Mouse (Mus musculus): ENCODE measurements around the gene Sema6b.
A peak's percentile ranks its signal among the peaks of the same experiment; 100 is the strongest.
"Not testable (repeated sequence)": the region's sequence is repeated elsewhere in the genome, so short reads cannot be mapped to it uniquely, and the experiment has no call there.

The Sema6b gene

DNA sequence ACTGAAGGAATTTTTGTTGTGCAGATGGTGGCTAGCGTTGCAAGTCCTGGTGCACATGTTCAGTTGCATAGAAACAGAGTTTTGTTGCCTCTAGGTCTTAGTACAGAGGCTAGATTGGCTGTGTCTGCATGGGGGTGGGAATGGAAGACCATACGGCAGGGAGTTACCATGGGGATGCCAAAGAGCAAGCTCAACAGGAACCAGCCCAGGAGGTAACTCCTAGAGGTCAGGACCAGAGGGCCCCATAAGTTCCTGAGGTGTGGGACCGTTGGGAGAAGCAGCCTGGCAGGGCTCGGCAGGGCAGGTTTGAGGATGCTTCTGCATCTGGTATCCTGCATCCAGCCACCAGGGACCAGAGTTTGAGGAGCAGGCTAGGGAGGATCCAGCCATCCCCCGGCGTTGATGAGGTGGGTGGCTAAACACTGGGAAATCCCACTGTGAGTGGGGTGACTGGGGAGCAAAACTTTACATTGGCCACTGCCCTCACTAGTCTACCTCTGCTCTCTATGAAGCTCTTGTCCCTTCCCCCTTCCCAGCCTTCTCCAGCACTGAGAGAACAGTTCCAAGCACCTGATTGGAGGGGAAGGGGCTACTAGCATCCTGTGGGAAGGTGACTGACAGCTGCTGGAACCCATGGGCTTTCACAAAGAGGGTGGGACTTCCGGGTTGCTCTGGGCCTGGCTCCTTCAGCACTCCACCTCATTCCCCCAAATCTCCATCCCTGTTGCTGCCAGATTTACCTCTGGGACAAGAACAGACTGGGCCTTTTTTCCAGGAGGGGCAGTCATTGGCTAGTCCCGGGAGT lies 59.2 kb downstream of the Sema6b start:
- no peak for DNase-seq (ENCODE audit: low spot score)

DNA sequence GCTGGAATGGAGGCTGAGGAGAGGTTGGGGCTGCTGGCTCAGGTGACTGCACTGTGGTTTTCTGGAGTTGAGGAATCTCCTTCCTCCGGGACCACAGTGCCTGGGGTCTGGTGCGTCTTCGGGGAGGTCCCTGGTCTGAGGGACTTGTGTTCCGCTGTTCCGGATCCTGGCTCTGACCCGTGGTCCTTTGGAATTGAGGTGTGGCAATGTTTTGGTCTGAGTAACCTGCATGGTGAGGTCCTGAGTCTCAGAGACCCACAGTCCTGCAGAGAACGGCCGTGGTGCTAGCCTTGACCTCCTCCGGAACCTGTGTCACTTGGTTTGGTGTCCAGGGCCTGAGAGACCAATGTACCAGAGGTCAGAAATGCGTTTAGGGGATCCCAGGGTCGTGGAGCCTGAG lies 60.2 kb downstream of the Sema6b start:
- no peak for DNase-seq (ENCODE audit: low spot score)

DNA sequence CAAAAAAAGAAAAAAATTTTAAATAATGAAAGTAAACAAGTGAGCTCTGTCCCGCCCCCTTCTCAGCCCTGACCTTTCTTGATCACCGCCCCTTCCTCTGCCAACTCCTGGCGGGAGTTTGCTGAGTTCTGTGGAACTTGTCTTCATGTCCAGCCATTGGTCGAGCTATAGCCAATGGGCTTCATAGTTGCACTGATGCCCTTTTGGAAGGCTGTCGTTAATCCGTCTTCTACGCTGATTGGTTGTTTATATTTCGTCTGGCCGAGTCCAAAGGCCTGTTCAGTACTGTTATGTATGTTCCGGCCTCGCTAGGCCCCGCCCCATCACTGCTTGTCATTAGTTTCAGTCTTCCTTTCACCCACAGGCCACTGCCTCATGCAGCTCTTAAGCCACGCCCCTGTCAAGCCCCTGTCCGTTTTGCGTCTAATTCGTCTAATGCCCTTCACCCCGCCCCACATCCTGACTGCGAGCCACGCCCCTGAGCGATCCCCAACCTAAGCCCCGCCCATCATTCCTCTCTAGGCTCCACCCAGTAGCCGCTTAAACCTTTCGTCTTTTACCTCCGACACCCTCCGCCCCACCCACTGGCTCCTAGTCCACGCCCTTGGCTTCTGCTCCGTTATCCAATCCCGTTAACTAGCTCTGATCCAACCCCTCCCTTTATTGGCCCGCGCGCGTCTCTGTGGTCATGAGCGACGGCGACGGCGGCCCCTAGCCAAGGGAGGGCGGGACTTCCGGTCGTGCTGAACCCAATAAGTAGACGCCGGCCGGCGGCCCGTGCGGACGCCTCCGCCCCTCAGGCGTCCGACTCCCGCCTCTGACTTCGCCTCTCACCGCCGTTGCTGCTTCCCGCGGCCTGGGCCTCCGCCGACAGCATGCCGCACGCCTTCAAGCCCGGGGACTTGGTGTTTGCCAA lies 61.0 kb downstream of the Sema6b start, which contains the start of gene Hdgfl2:
Gene Hdgfl2 (plus strand): TSS at position 755 of the 916 bp plus-strand sequence.
- peak; percentile 100 for DNase-seq (ENCODE audit: low spot score)

DNA sequence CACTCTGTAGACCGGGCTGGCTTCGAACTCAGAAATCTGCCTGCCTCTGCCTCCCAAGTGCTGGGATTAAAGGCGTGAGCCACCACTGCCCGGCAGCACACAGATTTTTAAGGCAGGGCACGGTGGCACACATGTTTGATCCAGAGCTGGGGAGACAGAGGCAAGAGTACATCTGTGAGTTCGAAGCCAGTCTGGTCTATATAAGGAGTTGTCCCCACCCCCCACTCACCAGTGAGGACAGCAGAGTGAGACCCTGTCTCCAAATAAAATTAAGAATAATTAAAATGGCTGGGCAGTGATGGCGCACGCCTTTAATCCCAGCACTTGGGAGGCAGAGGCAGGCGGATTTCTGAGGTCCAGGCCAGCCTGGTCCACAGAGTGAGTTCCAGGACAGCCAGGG lies 61.8 kb downstream of the Sema6b start:
- DNase-seq (ENCODE audit: low spot score) = not testable (repeated sequence)

DNA sequence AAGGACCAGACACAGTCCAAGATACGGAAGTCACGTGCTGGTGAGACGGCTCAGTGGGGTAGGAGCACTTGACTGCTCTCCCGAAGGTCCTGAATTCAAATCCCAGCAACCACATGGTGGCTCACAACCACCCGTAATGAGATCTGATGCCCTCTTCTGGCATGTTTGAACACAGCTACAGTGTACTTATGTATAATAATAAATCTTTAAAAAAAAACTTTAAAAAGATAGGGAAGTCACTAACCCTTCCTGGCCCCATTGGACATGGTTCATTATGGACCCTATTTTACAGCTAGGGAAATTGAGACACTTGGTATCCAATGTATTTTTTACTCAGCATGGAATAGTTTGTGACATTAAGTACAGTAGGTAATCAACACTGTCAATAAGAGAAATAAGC lies 62.6 kb downstream of the Sema6b start:
- DNase-seq (ENCODE audit: low spot score) = no peak

DNA sequence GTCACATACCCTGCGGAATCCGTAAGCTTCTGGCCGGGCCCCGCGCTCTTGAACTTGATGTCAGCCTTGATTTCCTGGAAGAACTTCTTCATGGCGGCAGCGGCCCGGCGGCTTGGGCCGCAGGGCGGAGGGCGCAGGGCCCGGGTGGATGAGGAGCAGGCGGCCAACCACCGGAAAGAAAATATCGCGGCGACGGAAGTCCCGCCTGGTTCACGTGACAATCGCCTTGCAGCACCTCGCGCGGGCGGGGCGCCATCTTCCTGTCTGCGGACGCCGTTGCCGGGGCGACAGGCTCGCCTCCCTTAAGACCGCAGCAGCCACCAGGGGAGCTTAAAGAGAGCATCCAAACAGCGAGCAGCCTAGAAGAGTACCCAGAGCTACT lies 65.3 kb downstream of the Sema6b start, which contains the start of gene Ubxn6:
Gene Ubxn6 (minus strand): TSS at position 202 of the 382 bp plus-strand sequence.
- DNase-seq (ENCODE audit: low spot score) = peak; percentile 90

DNA sequence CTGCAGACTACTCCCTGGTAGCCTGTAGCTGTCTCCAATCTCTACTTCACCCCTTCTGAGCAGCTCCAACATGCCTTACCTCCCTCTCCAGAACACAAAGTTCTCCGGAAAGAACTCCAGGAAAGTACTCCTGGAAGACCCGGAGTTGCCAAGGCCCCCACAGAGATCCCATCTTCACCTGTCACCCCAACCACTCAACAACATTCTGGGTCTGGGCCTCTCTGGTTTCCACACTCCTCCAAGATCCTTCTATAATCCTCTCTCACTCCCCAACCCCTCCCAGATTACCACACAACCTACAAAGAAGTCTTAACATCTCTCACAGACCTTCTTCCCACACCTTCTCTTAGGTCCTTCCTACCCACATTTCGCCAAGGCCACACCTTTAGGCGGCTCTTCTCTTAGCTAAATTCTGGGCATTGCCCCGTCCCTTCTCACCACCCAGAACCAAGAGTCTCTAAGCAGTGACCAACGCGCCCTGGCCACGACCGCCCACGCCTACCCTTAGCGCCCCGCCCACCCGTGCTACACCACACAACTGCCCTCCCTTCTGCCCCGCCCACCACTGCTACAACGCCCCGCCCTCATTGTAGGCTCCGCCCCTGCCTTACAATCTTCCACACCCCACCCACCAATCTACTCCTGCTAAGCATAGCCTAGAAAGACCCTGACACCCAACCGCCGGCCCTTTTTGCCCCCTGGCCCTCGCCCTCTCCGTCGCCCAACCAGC lies 65.9 kb downstream of the Sema6b start:
- DNase-seq (ENCODE audit: low spot score) = peak; percentile 86
